Mouse (Mus musculus) mesoderm, embryonic 11.5 days (tissue): ENCODE measurements around the gene Ppp1r14b.

ENCODE experiments used
- DNase-seq: peaks from one replicate; pipeline ENCODE4 v3.0.0-alpha.2; 2012; ENCODE audit warnings: low read depth, low spot score

Ppp1r14b gene

GRCm38 (mm10) chr19:6994002-6994401, 19.2 kb downstream of the Ppp1r14b start:
- DNase-seq, result no peak

DNA sequence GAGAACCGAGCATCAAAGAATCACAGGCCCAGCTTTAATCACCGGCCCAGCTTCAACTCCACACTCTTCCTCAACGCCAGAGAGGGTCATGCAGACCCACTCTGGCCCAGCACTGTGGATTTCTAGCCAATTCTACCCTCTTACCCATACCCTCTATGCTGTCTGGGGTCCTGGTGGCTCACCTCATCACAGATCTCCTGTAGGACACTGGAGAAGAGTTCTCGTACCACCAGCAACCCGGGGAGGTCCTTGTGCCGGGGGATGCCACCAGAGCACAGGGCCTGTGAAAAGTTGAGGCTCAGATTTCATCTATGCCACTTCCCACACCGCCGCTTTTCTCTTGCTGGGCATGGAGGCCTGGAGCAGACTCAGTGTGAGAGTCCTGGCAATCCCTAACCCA, 19.7 kb downstream of the Ppp1r14b start:
- DNase-seq, result no peak

GRCm38 (mm10) chr19:6995255-6995991, 20.7 kb downstream of the Ppp1r14b start:
- no peak for DNase-seq

DNA sequence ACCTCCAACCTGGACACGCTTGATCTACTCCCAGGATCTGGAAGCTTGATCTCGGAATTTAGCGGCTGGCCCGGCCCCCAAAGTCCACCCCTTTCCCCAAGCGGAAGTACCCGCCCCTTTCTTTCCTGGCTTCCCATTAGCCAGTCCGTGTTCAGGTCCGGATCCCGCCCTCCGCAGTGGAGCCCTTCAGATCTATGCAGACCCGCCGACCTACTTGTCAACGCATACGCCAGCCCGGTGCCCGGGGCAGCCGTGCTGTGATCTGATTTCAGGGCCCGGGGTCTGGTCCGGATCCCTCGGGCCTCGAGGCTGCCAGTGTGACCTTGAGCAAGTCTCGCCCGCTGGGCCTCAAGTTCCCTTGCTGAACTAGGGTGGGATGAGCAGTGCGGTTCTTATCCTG, 21.2 kb downstream of the Ppp1r14b start, which contains the start of the genes Nudt22 and Trpt1:
Gene Nudt22 (minus strand): TSS at position 112 of the 400 bp plus-strand sequence.
Gene Trpt1 (plus strand): TSS at position 126 of the 400 bp plus-strand sequence.
- DNase-seq, result peak; percentile 91

- no peak for DNase-seq
Observed at GRCm38 (mm10) chr19:6997721-6998290, 23.0 kb downstream of the Ppp1r14b start.

GRCm38 (mm10) chr19:6999360-7000063, 24.7 kb downstream of the Ppp1r14b start:
- no peak for DNase-seq

- DNase-seq, result no peak
Observed at GRCm38 (mm10) chr19:7006892-7007593, 32.3 kb downstream of the Ppp1r14b start.

GRCm38 (mm10) chr19:7012426-7012825, 37.7 kb downstream of the Ppp1r14b start:
- no peak for DNase-seq

- DNase-seq, result no peak
Observed at GRCm38 (mm10) chr19:7013984-7014383, 39.2 kb downstream of the Ppp1r14b start.

- no peak for DNase-seq
Observed at GRCm38 (mm10) chr19:7014481-7015135, 39.8 kb downstream of the Ppp1r14b start.

- no peak for DNase-seq
Observed at GRCm38 (mm10) chr19:7017541-7018457, 43.0 kb downstream of the Ppp1r14b start.

GRCm38 (mm10) chr19:7018546-7018945, 43.8 kb downstream of the Ppp1r14b start:
- DNase-seq, result no peak

- DNase-seq, result no peak
Observed at GRCm38 (mm10) chr19:7019191-7019590, 44.4 kb downstream of the Ppp1r14b start, which contains the start of gene Fermt3. Gene Fermt3 (minus strand): TSS chr19:7019469.

DNA sequence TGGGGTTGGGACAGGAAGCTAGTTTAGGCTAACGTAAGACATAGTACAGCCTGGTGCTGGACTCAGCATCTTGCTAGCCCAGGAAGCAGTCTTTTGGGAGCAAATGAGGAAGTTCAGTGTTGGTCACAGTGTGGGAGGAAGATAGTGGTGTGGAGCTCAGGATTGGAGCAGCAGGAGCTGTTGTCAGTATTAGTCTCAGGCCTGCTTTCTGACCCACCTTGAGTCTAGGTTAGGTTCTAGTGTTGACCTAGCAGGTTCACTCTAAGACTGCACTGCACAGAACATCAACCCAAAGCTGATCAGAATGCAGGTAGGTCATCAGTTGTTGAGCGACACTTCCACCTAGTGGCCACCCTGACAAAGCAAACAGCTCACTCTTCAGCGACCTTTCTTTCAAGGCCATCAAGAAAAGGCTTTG, 45.5 kb downstream of the Ppp1r14b start:
- peak; percentile 35 for DNase-seq
